Mouse (Mus musculus) lung, embryonic 16.5 days (tissue): ENCODE results near the gene Ptpn11. TPM values are rescaled to one million over a fixed set of nuclear protein-coding genes. Genes with fewer than 3 reads are reported as not detected.
A peak's percentile ranks its signal among the peaks of the same experiment; 100 is the strongest.

Source experiments
- ATAC-seq: fragments of 200-750 bp; cut with Nextera tagmentation; 2 replicates; pipeline ENCODE4 v1.8.0; 2017; ENCODE audit warnings: low read depth, mild to moderate bottlenecking, moderate library complexity
- H3K27ac ChIP-seq: fragments of 300-500 bp; sonication (generic); 2 replicates; pipeline ENCODE4 v1.5.1; 2014; ENCODE audit warnings: mild to moderate bottlenecking, control low read depth, low read length
- H3K27me3 ChIP-seq: fragments of 300-500 bp; sonication (generic); 2 replicates; pipeline ENCODE4 v1.6.1; 2014; ENCODE audit warnings: low read depth, low read length, mixed read lengths; ENCODE audit not compliant: control insufficient read depth, insufficient read depth
- H3K36me3 ChIP-seq: fragments of 300-500 bp; sonication (generic); 2 replicates; pipeline ENCODE4 v1.6.1; 2014; ENCODE audit warnings: low read length; ENCODE audit not compliant: control insufficient read depth, insufficient read depth
- H3K4me1 ChIP-seq: fragments of 300-500 bp; sonication (generic); replicated peaks from 2 replicates; pipeline ENCODE4 v1.6.1; 2014; ENCODE audit warnings: low read length, mixed read lengths; ENCODE audit not compliant: control insufficient read depth, insufficient read depth
- H3K4me2 ChIP-seq: fragments of 300-500 bp; sonication (generic); 2 replicates; pipeline ENCODE4 v1.6.1; 2014; ENCODE audit warnings: low read depth, low read length, control low read depth
- H3K4me3 ChIP-seq: fragments of 300-500 bp; sonication (generic); 2 replicates; pipeline ENCODE4 v1.5.1; 2014; ENCODE audit warnings: mild to moderate bottlenecking, low read length, control low read depth
- H3K9ac ChIP-seq: fragments of 300-500 bp; sonication (generic); 2 replicates; pipeline ENCODE4 v1.6.1; 2014; ENCODE audit warnings: low read length, control low read depth
- H3K9me3 ChIP-seq: fragments of 300-500 bp; sonication (generic); 2 replicates; pipeline ENCODE4 v1.6.1; 2016; ENCODE audit warnings: low read length; ENCODE audit not compliant: control insufficient read depth
- WGBS: fragments of 180-500 bp; shearing (Covaris S2); extraction: QIAGEN DNeasy Blood & Tissue Kit; methylation state at CpG from one replicate; pipeline ENCODE4 v1.1.7; 2014; 5-methylcytosine and 5-hydroxymethylcytosine counted together
- polyA plus RNA-seq: library from polyadenylated mRNA; unstranded; fragments of >200 nt; fragmentation: Nextera tagmentation; extraction: Ambion mirVana; gene quantifications from 2 replicates; pipeline ENCODE4 v1.2.1, GENCODE M21; 2015

Ptpn11 gene
- polyA plus RNA-seq, 1 experiment from 2014 or later = 18.0 TPM

DNA sequence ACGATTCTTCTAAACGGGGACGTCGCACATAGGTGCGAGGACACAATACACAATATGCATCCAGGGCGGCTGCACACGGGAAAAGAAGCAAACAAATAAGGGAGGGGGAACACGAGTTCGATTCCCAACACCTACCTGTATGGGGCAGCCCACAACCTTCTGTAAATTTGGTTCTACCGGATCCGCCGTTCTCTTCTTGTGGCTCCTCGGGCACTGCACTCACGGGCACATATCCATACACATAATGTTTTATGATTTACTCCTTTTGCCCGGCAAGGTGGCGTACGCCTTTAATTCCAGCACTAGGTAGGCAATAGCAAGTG is 348 bp upstream of the Ptpn11 start:
- peak; percentile 40; the same call in 1 of the 2 replicates for ATAC-seq
- H3K27ac ChIP-seq = peak overlapping the region; percentile 82
- H3K4me3 ChIP-seq = peak overlapping the region; percentile 85
- H3K27me3 ChIP-seq = no peaks in the 10 kb centered on the region
- peak overlapping the region; percentile 96 for H3K9ac ChIP-seq
- H3K9me3 ChIP-seq = no peaks in the 10 kb centered on the region
- peak overlapping the region; percentile 67 for H3K4me2 ChIP-seq
- H3K36me3 ChIP-seq = no peaks in the 10 kb centered on the region
- WGBS = 7% methylated on average over 17 of the region's 17 CpGs
- peaks cover 12% of the 10 kb centered on the region for H3K4me1 ChIP-seq

DNA sequence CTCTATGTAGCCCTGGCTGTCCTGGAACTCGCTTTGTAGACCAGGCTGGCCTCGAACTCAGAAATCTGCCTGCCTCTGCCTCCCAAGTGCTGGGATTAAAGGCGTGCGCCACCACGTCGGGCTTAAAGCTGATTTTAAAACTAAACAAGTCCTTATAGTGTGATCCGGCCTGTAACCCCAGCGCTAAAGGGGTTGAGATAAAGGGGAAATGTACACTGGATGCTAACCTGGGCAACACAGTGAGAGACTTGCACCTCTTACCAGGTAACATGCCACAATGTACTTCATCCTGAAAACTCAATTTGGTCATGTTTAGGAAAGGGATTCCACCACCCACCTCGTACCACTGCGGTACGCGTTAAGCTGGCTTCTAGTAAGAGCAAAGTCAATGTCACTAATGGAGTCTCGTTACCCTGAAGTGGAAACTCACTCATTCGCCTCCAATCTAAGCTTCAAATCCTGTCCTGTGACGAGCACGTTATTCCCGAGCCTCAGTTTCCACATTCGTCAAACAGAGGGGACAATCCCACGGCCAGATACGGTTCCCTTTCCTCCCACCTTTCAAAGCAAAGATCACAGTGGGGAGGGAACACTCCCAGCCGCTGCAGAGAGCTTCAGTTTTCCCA is 874 bp downstream of the Ptpn11 start:
- Histone ChIP-seq H3K27me3 (no peaks in the 10 kb centered on the region), H3K9me3 (no peaks in the 10 kb centered on the region), H3K36me3 (no peaks in the 10 kb centered on the region), H3K4me2 (peak overlapping the region; percentile 86), H3K27ac (peak overlapping the region; percentile 61), H3K9ac (peak overlapping the region; percentile 96), H3K4me1 (peaks cover 16% of the 10 kb centered on the region), H3K4me3 (peak overlapping the region; percentile 85)
- ATAC-seq = no peak
- 27% methylated on average over 21 of the region's 21 CpGs for WGBS

DNA sequence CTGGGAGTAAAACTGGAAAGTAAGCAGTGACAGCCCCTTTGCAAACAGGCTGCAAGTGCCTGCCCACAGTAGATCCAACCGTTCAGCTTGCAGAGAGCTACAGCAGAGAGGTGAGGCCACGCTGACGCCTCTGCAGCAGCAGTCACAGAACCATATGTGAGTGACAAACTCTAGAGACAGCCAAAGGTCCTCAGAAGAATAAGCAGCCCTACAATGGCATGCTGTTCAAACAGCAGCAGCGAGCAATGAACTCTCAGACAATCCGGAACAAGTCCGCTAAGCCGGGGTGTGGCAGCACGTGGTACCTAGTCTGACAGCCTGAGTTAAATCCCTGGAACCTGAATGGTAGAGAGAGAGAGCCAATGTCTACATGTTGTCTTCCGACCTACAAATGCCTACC is 2.0 kb downstream of the Ptpn11 start:
- peaks cover 27% of the 10 kb centered on the region for H3K4me1 ChIP-seq
- no peaks in the 10 kb centered on the region for H3K9me3 ChIP-seq
- no peak overlapping the region for H3K27ac ChIP-seq
- H3K36me3 ChIP-seq = no peaks in the 10 kb centered on the region
- H3K9ac ChIP-seq = no peak overlapping the region
- no peak overlapping the region for H3K4me3 ChIP-seq
- no peak for ATAC-seq
- H3K4me2 ChIP-seq = no peak overlapping the region
- 62% methylated on average over 9 of the region's 9 CpGs for WGBS
- no peaks in the 10 kb centered on the region for H3K27me3 ChIP-seq

DNA sequence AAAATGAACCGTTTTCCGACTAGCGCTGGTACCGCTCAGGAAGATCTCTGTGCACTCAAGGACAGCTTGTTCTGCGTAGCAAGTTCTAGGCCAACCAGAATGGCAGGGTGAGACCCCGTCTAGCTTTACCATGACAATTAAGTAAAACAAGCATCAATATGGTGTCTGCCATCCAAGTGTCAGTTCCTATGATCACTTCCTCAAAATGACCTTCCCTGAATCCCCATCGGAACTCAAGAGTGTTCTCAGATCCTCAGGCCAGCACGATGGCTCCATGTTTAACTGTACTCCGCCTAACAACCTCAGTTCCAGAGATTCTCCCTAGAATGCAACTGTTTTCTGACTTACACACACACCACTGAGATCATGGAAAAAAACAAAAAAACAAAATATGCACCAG is 2.9 kb downstream of the Ptpn11 start:
- H3K9ac ChIP-seq = no peak overlapping the region
- no peak overlapping the region for H3K4me3 ChIP-seq
- H3K4me2 ChIP-seq = no peak overlapping the region
- H3K9me3 ChIP-seq = no peaks in the 10 kb centered on the region
- WGBS = 86% methylated on average over 9 of the region's 9 CpGs
- H3K36me3 ChIP-seq = no peaks in the 10 kb centered on the region
- no peak overlapping the region for H3K27ac ChIP-seq
- H3K4me1 ChIP-seq = peaks cover 28% of the 10 kb centered on the region
- ATAC-seq = no peak
- H3K27me3 ChIP-seq = no peaks in the 10 kb centered on the region

DNA sequence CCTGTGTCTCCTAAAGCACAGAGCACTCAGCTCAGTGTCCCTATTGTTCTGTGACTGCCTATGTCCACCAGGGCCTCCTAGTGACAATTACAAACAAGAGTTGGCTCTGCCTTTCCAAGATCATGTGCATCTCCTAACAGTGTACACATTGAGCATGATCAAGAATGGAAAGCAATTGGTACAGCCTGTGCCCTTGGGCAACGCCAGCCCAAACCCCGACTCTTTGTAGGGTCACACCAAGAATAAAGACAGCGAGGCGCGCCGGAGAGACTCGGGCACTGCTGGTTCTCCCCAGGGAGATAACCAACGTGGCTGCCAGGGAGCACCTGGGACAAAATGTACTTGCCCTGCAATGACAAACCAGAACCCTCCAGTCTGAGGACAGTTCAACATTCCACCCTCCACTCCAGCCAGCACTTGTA is 3.6 kb downstream of the Ptpn11 start:
- Histone ChIP-seq H3K4me3 (no peak overlapping the region), H3K36me3 (no peaks in the 10 kb centered on the region), H3K4me2 (no peak overlapping the region), H3K27me3 (no peaks in the 10 kb centered on the region), H3K9me3 (no peaks in the 10 kb centered on the region), H3K4me1 (peaks cover 28% of the 10 kb centered on the region), H3K9ac (no peak overlapping the region), H3K27ac (no peak overlapping the region)
- WGBS = 86% methylated on average over 8 of the region's 8 CpGs
- no peak for ATAC-seq

DNA sequence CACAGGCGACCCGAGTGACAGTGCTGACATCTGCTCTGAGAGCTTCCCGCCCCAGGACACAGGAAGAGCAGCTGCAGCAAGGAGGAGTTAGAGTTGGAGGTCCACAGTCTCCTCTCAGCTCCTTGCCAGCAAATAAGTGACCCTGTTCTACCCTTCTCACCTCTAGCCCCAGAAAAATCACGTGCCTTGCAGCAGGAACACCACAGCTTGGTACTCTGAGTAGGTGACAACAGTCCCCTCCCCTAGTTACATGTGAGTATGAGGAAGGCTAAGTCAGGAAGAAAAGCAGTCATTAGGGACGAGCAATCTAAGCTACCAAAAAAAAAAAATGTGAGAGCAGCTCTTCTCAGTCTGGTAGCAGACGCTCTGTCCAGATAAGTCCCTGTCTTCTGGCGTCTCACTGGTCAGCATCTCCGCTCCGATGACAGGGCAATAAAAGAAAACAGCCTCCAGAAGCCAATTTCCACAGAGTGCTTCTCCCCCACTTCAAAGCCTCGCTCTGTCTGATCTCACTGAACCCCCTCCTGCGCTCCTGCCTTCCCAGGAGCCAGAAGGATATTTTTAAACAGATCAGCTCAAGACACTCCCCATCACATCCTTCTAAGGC is 6.1 kb downstream of the Ptpn11 start:
- Histone ChIP-seq H3K36me3 (no peaks in the 10 kb centered on the region), H3K27ac (peak overlapping the region; percentile 19), H3K9ac (peak overlapping the region; percentile 9; the same call in 1 of the 2 replicates), H3K4me3 (no peak overlapping the region), H3K4me1 (peaks cover 24% of the 10 kb centered on the region), H3K27me3 (no peaks in the 10 kb centered on the region), H3K4me2 (peak overlapping the region; percentile 13; the same call in 1 of the 2 replicates), H3K9me3 (no peaks in the 10 kb centered on the region)
- peak; percentile 51; the same call in 1 of the 2 replicates for ATAC-seq
- WGBS = 34% methylated on average over 11 of the region's 11 CpGs

DNA sequence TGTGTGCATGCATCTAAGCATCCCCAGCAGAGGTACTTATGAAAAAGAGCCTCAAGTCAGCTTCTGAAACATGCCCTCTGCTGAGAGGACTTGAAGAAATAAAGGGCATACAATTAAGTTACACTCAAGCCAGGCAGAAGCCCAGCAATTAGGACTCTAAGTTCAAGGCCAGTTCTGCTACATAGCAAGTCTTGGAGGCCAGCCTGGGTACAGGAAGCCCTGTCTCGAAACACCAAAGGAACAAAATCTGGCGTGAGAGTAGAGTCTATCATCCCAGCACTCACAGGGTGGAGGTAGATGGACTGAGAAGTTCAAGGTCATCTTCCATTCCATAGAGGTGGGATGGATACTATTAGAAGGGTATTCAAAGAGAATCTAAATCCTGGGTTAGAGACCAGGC is 6.8 kb downstream of the Ptpn11 start:
- H3K4me2 ChIP-seq = no peak overlapping the region
- peaks cover 21% of the 10 kb centered on the region for H3K4me1 ChIP-seq
- H3K9me3 ChIP-seq = no peaks in the 10 kb centered on the region
- no peak overlapping the region for H3K4me3 ChIP-seq
- H3K36me3 ChIP-seq = no peaks in the 10 kb centered on the region
- no peaks in the 10 kb centered on the region for H3K27me3 ChIP-seq
- no peak overlapping the region for H3K27ac ChIP-seq
- 47% methylated on average over 2 of the region's 2 CpGs for WGBS
- no peak overlapping the region for H3K9ac ChIP-seq
- no peak for ATAC-seq

DNA sequence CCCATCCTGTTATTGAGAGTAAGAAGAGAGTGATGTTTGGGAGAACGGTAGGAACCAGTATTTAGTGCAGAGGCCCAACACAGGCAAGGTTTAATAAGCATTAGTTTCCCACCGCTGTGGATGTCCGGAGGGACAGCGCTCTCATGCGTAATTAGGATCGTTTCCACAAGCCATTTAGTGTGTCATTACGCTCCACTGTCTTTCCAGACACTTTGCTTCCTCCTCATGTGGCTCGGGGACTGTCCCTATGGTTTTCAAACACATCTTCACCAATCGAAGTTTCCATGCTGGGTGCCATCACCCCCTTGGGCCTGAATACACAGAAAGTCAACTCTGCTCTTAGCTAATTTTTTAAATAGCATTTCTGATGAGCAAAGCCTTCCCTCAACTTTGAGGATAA is 7.9 kb downstream of the Ptpn11 start:
- Histone ChIP-seq H3K4me2 (no peak overlapping the region), H3K27ac (no peak overlapping the region), H3K9ac (no peak overlapping the region), H3K27me3 (no peaks in the 10 kb centered on the region), H3K36me3 (no peaks in the 10 kb centered on the region), H3K9me3 (no peaks in the 10 kb centered on the region), H3K4me1 (peaks cover 18% of the 10 kb centered on the region), H3K4me3 (no peak overlapping the region)
- 86% methylated on average over 9 of the region's 9 CpGs for WGBS
- no peak for ATAC-seq

DNA sequence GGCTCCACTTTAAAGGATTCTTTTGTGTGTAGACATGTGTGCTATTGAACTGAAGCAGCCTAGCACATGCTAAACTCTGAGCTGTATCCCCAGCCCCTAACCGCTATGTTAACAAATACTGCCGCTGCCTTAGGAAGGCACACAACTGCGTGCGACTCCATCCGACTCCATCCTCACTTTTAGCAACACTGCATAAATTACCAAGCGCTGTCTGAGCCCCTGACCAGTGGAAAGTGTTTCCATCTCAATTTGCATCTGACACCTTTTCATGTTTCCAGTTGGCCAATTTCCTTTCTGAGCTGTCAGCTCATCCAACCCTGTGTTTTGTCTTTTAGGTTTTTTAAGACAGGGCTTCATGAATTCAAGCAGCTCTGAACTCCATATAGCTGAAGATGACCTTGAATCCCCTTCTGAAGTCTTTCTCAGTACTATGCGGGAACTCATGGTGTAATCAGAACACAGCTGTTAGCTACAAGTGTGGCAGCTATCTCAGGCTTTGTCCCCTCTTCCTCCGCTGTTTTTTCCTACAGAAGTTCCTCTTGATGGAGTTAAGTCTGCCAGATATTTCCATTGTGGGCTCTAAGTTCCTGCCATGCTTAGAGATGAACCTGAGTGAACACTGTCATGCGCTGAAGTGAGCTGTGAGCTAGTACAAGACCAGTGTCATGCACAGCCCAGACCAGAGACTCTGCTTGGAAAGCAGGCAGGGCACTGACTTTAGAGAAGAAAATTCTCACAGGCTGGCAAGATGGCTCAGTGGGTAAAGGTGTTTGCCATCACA is 11.9 kb downstream of the Ptpn11 start:
- H3K9me3 ChIP-seq = no peaks in the 10 kb centered on the region
- WGBS = 66% methylated on average over 9 of the region's 9 CpGs
- H3K4me1 ChIP-seq = peaks cover 2% of the 10 kb centered on the region
- H3K27ac ChIP-seq = no peak overlapping the region
- no peaks in the 10 kb centered on the region for H3K27me3 ChIP-seq
- no peak for ATAC-seq
- no peak overlapping the region for H3K9ac ChIP-seq
- H3K4me3 ChIP-seq = no peak overlapping the region
- no peaks in the 10 kb centered on the region for H3K36me3 ChIP-seq
- no peak overlapping the region for H3K4me2 ChIP-seq
